Mouse (Mus musculus): ENCODE data around the gene Bank1.

- TF ChIP-seq CTCF (IDR thresholded peaks at IDR 0.05; ENCODE audit: extremely low read depth, insufficient read length, insufficient replicate concordance, low read depth, low read length) = no peak
- TF ChIP-seq POLR2A (IDR thresholded peaks at IDR 0.05; ENCODE audit: low read depth, low read length) = no peak
Observed at GRCm38 (mm10) chr3:136085077-136085476, 240.8 kb downstream of the Bank1 start.
